Mouse (Mus musculus): ENCODE data around the gene Spats2.

- TF ChIP-seq CTCF (IDR thresholded peaks at IDR 0.05; ENCODE audit: insufficient read depth, low read length) (peak; percentile 35), POLR2A (IDR thresholded peaks at IDR 0.05; ENCODE audit: borderline replicate concordance, extremely low read depth, low read depth, low read length) (no peak)
Measured at GRCm38 (mm10) chr15:99113396-99113975, 12.2 kb upstream of the Spats2 start.

Data from lung, adult 2 months (tissue).